Mouse (Mus musculus) effector memory CD4-positive, alpha-beta T cell, adult 5 months (primary cell): ENCODE results near the gene Gm21761. TPM values are rescaled to one million over a fixed set of nuclear protein-coding genes. Genes with fewer than 3 reads are reported as not detected.

Experiments used
- polyA plus RNA-seq: library from polyadenylated mRNA; unstranded; fragments of 100-300 nt; shearing (Covaris generic); gene quantifications from one replicate; pipeline ENCODE4 v1.2.1, GENCODE M21; 2017

Gene Gm21761
- polyA plus RNA-seq, result not detected

GRCm38 (mm10) chr13:119929172-119929571 is at the start of gene Gm21761:
TSS of gene Gm21761 (minus strand) at chr13:119929272.

GRCm38 (mm10) chr13:119950706-119951105 is 21.6 kb upstream of the Gm21761 start, which contains the start of gene B020031M17Rik:
TSS of gene B020031M17Rik (minus strand) at chr13:119950806.

GRCm38 (mm10) chr13:119894685-119895084 is 34.4 kb downstream of the Gm21761 start, which contains the start of gene Tcstv1:
TSS of gene Tcstv1 (minus strand) at chr13:119894785.

Other genes with a start within 250 kb of the Gm21761 start
- 86.2 TPM for gene Hmgcs1, start 238.9 kb downstream of the Gm21761 start, polyA plus RNA-seq
- gene Nim1k, start 173.4 kb downstream of the Gm21761 start, polyA plus RNA-seq, result 0.07 TPM
- gene Zfp131, start 138.4 kb downstream of the Gm21761 start, polyA plus RNA-seq, result 64.9 TPM
- not detected for gene AF067063, start 99.1 kb downstream of the Gm21761 start, polyA plus RNA-seq
- gene D13Ertd608e, start 93.3 kb downstream of the Gm21761 start, polyA plus RNA-seq, result not detected
- gene Tcstv1, start 34.5 kb downstream of the Gm21761 start, polyA plus RNA-seq, result not detected
- not detected for gene B020031M17Rik, start 21.5 kb upstream of the Gm21761 start, polyA plus RNA-seq
- gene Gm36079, start 97.7 kb upstream of the Gm21761 start, polyA plus RNA-seq, result not detected
- 0.36 TPM for gene Gm21188, start 122.9 kb upstream of the Gm21761 start, polyA plus RNA-seq
- not detected for gene Gm20767, start 211.0 kb upstream of the Gm21761 start, polyA plus RNA-seq
- not detected for gene Gm21818, start 243.2 kb upstream of the Gm21761 start, polyA plus RNA-seq